Mouse (Mus musculus) heart, postnatal 4 days (tissue): Measurements from ENCODE around the gene Ogfod3. TPM values are rescaled to one million over a fixed set of nuclear protein-coding genes. Genes with fewer than 3 reads are reported as not detected.

Experiments used
- total RNA-seq, 2 experiments: library from RNA; stranded (reverse); gene quantifications; 2 replicates each; pipeline ENCODE4 v1.2.3; 2021

Ogfod3 gene
- total RNA-seq, 2 experiments from 2014 or later, result 18.7 to 22.2 TPM

Other genes starting within 250 kb of the Ogfod3 start
- 10 to 100 TPM; 84.4 to 91.9 TPM for gene Csnk1d, start 213.4 kb downstream of the Ogfod3 start, total RNA-seq
- under 1 TPM in 1 of 2 experiments, not detected in 1; 0.29 TPM for gene Cd7, start 165.3 kb downstream of the Ogfod3 start, total RNA-seq
- not detected for gene Sectm1b, start 141.1 kb downstream of the Ogfod3 start, total RNA-seq
- gene Sectm1a, start 123.5 kb downstream of the Ogfod3 start, total RNA-seq, result not detected
- gene Tex19.2, start 86.0 kb downstream of the Ogfod3 start, total RNA-seq, result not detected
- gene Tex19.1, start 58.6 kb downstream of the Ogfod3 start, total RNA-seq, result not detected
- under 1 TPM; 0.14 to 0.20 TPM for gene Uts2r, start 44.4 kb downstream of the Ogfod3 start, total RNA-seq
- gene Hexdc, start 278 bp downstream of the Ogfod3 start, total RNA-seq, result 10 to 100 TPM; 17.0 to 17.8 TPM
- 10 to 100 TPM; 11.8 to 12.5 TPM for gene Cybc1, start 24.6 kb upstream of the Ogfod3 start, total RNA-seq
- gene Narf, start 32.5 kb upstream of the Ogfod3 start, total RNA-seq, result 10 to 100 TPM; 58.7 to 62.4 TPM
- 10 to 100 TPM; 30.3 to 34.5 TPM for gene Foxk2, start 55.3 kb upstream of the Ogfod3 start, total RNA-seq
- 10 to 100 TPM; 55.8 to 56.4 TPM for gene Wdr45b, start 149.7 kb upstream of the Ogfod3 start, total RNA-seq
- 1 to 10 TPM; 2.9 to 3.3 TPM for gene Rab40b, start 183.5 kb upstream of the Ogfod3 start, total RNA-seq
- gene Fn3krp, start 216.7 kb upstream of the Ogfod3 start, total RNA-seq, result 1 to 10 TPM; 5.2 to 6.5 TPM
- gene Fn3k, start 230.2 kb upstream of the Ogfod3 start, total RNA-seq, result 10 to 100 TPM; 13.7 to 14.6 TPM
- 10 to 100 TPM; 24.7 to 25.2 TPM for gene Tbcd, start 247.2 kb upstream of the Ogfod3 start, total RNA-seq